Mouse (Mus musculus) gastrocnemius, adult 2 months (tissue): ENCODE results near the gene Kif7. TPM values are rescaled to one million over a fixed set of nuclear protein-coding genes. Genes with fewer than 3 reads are reported as not detected.

Experiments
- DNase-seq: peaks from one replicate; pipeline ENCODE4 v3.0.0; 2022
- H3K27ac ChIP-seq: fragments of 200-600 bp; 2 replicates; pipeline ENCODE4 v1.8.1; 2022; ENCODE audit warnings: mild to moderate bottlenecking
- H3K4me3 ChIP-seq: fragments of 200-600 bp; 2 replicates; pipeline ENCODE4 v1.8.1; 2022; ENCODE audit warnings: mild to moderate bottlenecking, moderate library complexity
- CTCF ChIP-seq: fragments of 200-600 bp; IDR thresholded peaks from 2 replicates; pipeline ENCODE4 v1.8.1; 2022; ENCODE audit warnings: antibody characterized with exemption, mild to moderate bottlenecking, moderate library complexity
- intact Hi-C: fragments of 180-260 bp; cut with DNase I; formaldehyde crosslinking; loops from one replicate; pipeline ENCODE4 v1.15.1; 2025
- long read RNA-seq, 2 experiments: library from polyadenylated mRNA; stranded (forward); transcript quantifications; one replicate each; pipeline ENCODE4 v2.0.0; 2021
- total RNA-seq, 2 experiments: library from RNA; stranded (reverse); gene quantifications; 2 replicates each; pipeline ENCODE4 v1.2.3; 2021

The Kif7 gene
- total RNA-seq: under 1 TPM; 0.54 to 0.56 TPM
- long read RNA-seq, experiment 1: 0 reads
- long read RNA-seq, experiment 2, partial matches to known transcripts: 0 of 1 reads
- long read RNA-seq, experiment 2, other reads (novel, unspliced or antisense): 1 of 1 reads

GRCm38 (mm10) chr7:79715187-79715981, at the start of gene Kif7:
Kif7 (minus strand) TSS chr7:79715720.
- DNase-seq: peak; percentile 86
- Histone ChIP-seq H3K27ac (peak within 1 kb of the TSS; percentile 70), H3K4me3 (peak within 1 kb of the TSS; percentile 92)
- no peak for TF ChIP-seq CTCF
- intact Hi-C loops: no loop called here

- Histone ChIP-seq H3K4me3 (no peak overlapping the region), H3K27ac (no peak overlapping the region)
- intact Hi-C loops: no loop called here
- no peak for DNase-seq
- no peak for TF ChIP-seq CTCF
These were observed 46.6 kb upstream of the Kif7 start for GRCm38 (mm10) chr7:79762106-79762505.

GRCm38 (mm10) chr7:79761124-79761876, 45.8 kb upstream of the Kif7 start:
- no peak for TF ChIP-seq CTCF
- no peak for DNase-seq
- intact Hi-C loops: no loop called here
- Histone ChIP-seq H3K4me3 (no peak overlapping the region), H3K27ac (no peak overlapping the region)

- Histone ChIP-seq H3K27ac (no peak overlapping the region), H3K4me3 (no peak overlapping the region)
- DNase-seq: no peak
- TF ChIP-seq CTCF: no peak
- intact Hi-C loops: no loop called here
These were observed 44.2 kb upstream of the Kif7 start for GRCm38 (mm10) chr7:79759766-79760165.

GRCm38 (mm10) chr7:79758176-79758575, 42.7 kb upstream of the Kif7 start:
- intact Hi-C loops: no loop called here
- DNase-seq: no peak
- H3K27ac ChIP-seq: no peak overlapping the region
- no peak overlapping the region for H3K4me3 ChIP-seq
- no peak for TF ChIP-seq CTCF

GRCm38 (mm10) chr7:79756334-79756733, 40.8 kb upstream of the Kif7 start:
- DNase-seq: no peak
- no peak overlapping the region for H3K27ac ChIP-seq
- intact Hi-C loops: no loop called here
- no peak overlapping the region for H3K4me3 ChIP-seq
- no peak for TF ChIP-seq CTCF

GRCm38 (mm10) chr7:79749511-79749910, 34.0 kb upstream of the Kif7 start:
- intact Hi-C loops: no loop called here
- no peak for DNase-seq
- no peak overlapping the region for H3K27ac ChIP-seq
- no peak overlapping the region for H3K4me3 ChIP-seq
- TF ChIP-seq CTCF: no peak

- H3K4me3 ChIP-seq: no peak overlapping the region
- no peak for TF ChIP-seq CTCF
- H3K27ac ChIP-seq: no peak overlapping the region
- no peak for DNase-seq
- intact Hi-C loops: no loop called here
These were observed 32.1 kb upstream of the Kif7 start for GRCm38 (mm10) chr7:79747659-79748058.

- no peak for DNase-seq
- TF ChIP-seq CTCF: no peak
- Histone ChIP-seq H3K27ac (no peak overlapping the region), H3K4me3 (no peak overlapping the region)
- intact Hi-C loops: no loop called here
These were observed 29.1 kb upstream of the Kif7 start for GRCm38 (mm10) chr7:79744585-79744984.

GRCm38 (mm10) chr7:79744051-79744450, 28.5 kb upstream of the Kif7 start:
- no peak for TF ChIP-seq CTCF
- intact Hi-C loops: no loop called here
- no peak overlapping the region for H3K27ac ChIP-seq

GRCm38 (mm10) chr7:79742659-79743536, 27.4 kb upstream of the Kif7 start, which contains the start of the genes Pex11a and Wdr93:
Pex11a (minus strand) TSS chr7:79743131.
Wdr93 (plus strand) TSS chr7:79743163.
- intact Hi-C loops: no loop called here
- H3K27ac ChIP-seq: peak within 1 kb of the TSS; percentile 83
- TF ChIP-seq CTCF: no peak
- DNase-seq: peak; percentile 80
- H3K4me3 ChIP-seq: peak within 1 kb of the TSS; percentile 88

More at GRCm38 (mm10) chr7:79744051-79744450, 28.5 kb upstream of the Kif7 start:
- H3K4me3 ChIP-seq: no peak overlapping the region
- DNase-seq: no peak

GRCm38 (mm10) chr7:79742277-79742658, 26.7 kb upstream of the Kif7 start:
- no peak for TF ChIP-seq CTCF
- intact Hi-C loops: no loop called here
- no peak for DNase-seq
- Histone ChIP-seq H3K27ac (peak overlapping the region; percentile 83), H3K4me3 (peak overlapping the region; percentile 88)
